Mouse (Mus musculus) stomach, postnatal 0 days (tissue): ENCODE measurements around the gene Flad1.

Experiments used
- CTCF ChIP-seq: IDR thresholded peaks from 2 replicates; pipeline ENCODE4 v1.5.1; 2016; ENCODE audit warnings: antibody characterized with exemption, low read depth, mild to moderate bottlenecking, moderate library complexity
- EP300 ChIP-seq: optimal IDR thresholded peaks from 2 replicates; pipeline ENCODE3; 2016; ENCODE audit warnings: antibody characterized with exemption

DNA sequence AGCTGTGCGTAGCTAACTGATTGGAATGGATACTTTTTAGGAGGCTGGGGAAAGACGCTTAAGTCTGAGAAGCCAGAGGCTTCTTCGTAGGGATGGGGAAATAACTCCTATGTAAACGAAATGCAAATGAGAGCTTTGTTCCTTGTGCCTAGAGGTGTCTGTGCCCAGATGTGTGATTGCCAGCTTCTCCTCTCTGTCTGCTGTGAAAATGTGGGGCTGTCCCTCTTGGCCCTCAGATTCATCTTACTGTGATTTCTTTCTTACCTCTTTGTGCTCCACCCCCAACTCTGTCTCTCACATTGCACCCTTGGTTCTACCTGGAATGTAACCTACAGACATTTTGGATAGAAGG, 15.0 kb downstream of the Flad1 start:
- TF ChIP-seq CTCF = no peak
- TF ChIP-seq EP300 = no peak
